Mouse (Mus musculus) kidney, embryonic 14.5 days (tissue): Measurements from ENCODE around the gene Tfap2d. TPM values are rescaled to one million over a fixed set of nuclear protein-coding genes. Genes with fewer than 3 reads are reported as not detected.
A peak's percentile ranks its signal among the peaks of the same experiment; 100 is the strongest.

ENCODE experiments used
- ATAC-seq: fragments of 200-750 bp; cut with Nextera tagmentation; 2 replicates; pipeline ENCODE4 v1.8.0; 2017; ENCODE audit warnings: moderate number of reproducible peaks, mild to moderate bottlenecking, moderate TSS enrichment, moderate library complexity; ENCODE audit not compliant: low FRiP score, low TSS enrichment
- H3K27ac ChIP-seq: fragments of 300-500 bp; sonication (generic); 2 replicates; pipeline ENCODE4 v1.5.1; 2014; ENCODE audit warnings: low read depth, mild to moderate bottlenecking, low read length, moderate library complexity, mixed read lengths
- H3K27me3 ChIP-seq: fragments of 300-500 bp; sonication (generic); 2 replicates; pipeline ENCODE4 v1.6.1; 2014; ENCODE audit warnings: mild to moderate bottlenecking, low read length; ENCODE audit not compliant: control insufficient read depth, insufficient read depth
- H3K36me3 ChIP-seq: fragments of 300-500 bp; sonication (generic); 2 replicates; pipeline ENCODE4 v1.6.1; 2014; ENCODE audit warnings: low read length, mixed read lengths; ENCODE audit not compliant: control insufficient read depth, insufficient read depth
- H3K4me1 ChIP-seq: fragments of 300-500 bp; sonication (generic); 2 replicates; pipeline ENCODE4 v1.6.1; 2014; ENCODE audit warnings: low read length, mixed read lengths; ENCODE audit not compliant: control insufficient read depth, insufficient read depth
- H3K4me2 ChIP-seq: fragments of 300-500 bp; sonication (generic); replicated peaks from 2 replicates; pipeline ENCODE4 v1.6.1; 2014; ENCODE audit warnings: low read depth, mild to moderate bottlenecking, low read length
- H3K4me3 ChIP-seq: fragments of 300-500 bp; sonication (generic); 2 replicates; pipeline ENCODE4 v1.5.1; 2014; ENCODE audit warnings: mild to moderate bottlenecking, low read length
- H3K9ac ChIP-seq: fragments of 300-500 bp; sonication (generic); 2 replicates; pipeline ENCODE4 v1.6.1; 2014; ENCODE audit warnings: low read depth, mild to moderate bottlenecking, low read length, moderate library complexity
- H3K9me3 ChIP-seq: fragments of 300-500 bp; sonication (generic); 2 replicates; pipeline ENCODE4 v1.6.1; 2016; ENCODE audit warnings: low read length; ENCODE audit not compliant: control insufficient read depth
- WGBS: fragments of 180-500 bp; shearing (Covaris S2); extraction: QIAGEN DNeasy Blood & Tissue Kit; methylation state at CpG from one replicate; pipeline ENCODE4 v1.1.7; 2014; 5-methylcytosine and 5-hydroxymethylcytosine counted together
- polyA plus RNA-seq: library from polyadenylated mRNA; unstranded; fragments of >200 nt; fragmentation: Nextera tagmentation; extraction: Ambion mirVana; gene quantifications from 2 replicates; pipeline ENCODE4 v1.2.1, GENCODE M21; 2014

Tfap2d gene
- polyA plus RNA-seq, 1 experiment from 2014 or later, result not detected

- ATAC-seq, result no peak
- Histone ChIP-seq H3K27me3 (peaks cover 45% of the 10 kb centered on the region), H3K4me1 (no peaks in the 10 kb centered on the region), H3K36me3 (no peaks in the 10 kb centered on the region), H3K9me3 (no peaks in the 10 kb centered on the region), H3K9ac (peak within 1 kb of the TSS; percentile 61), H3K4me3 (peak within 1 kb of the TSS; percentile 40), H3K27ac (peak within 1 kb of the TSS; percentile 76; the same call in 1 of the 2 replicates), H3K4me2 (peak within 1 kb of the TSS; percentile 34)
- 3% methylated on average over 26 of the region's 26 CpGs for WGBS
Observed at GRCm38 (mm10) chr1:19208641-19209358, 106.0 kb downstream of the Tfap2d start, which contains the start of gene Tfap2b. Gene Tfap2b, plus strand, starts transcription at chr1:19208914.

GRCm38 (mm10) chr1:19209359-19209745, 106.5 kb downstream of the Tfap2d start:
- no peaks in the 10 kb centered on the region for H3K36me3 ChIP-seq
- no peak overlapping the region for H3K27ac ChIP-seq
- peak overlapping the region; percentile 61; the same call in 1 of the 2 replicates for H3K9ac ChIP-seq
- H3K4me1 ChIP-seq, result no peaks in the 10 kb centered on the region
- WGBS, result under 1% methylated on average over 10 of the region's 10 CpGs
- no peak for ATAC-seq
- peak overlapping the region; percentile 40 for H3K4me3 ChIP-seq
- H3K27me3 ChIP-seq, result peaks cover 51% of the 10 kb centered on the region
- peak overlapping the region; percentile 34 for H3K4me2 ChIP-seq
- no peaks in the 10 kb centered on the region for H3K9me3 ChIP-seq

GRCm38 (mm10) chr1:19209776-19210175, 107.0 kb downstream of the Tfap2d start:
- peak overlapping the region; percentile 61 for H3K9ac ChIP-seq
- H3K4me1 ChIP-seq, result no peaks in the 10 kb centered on the region
- H3K36me3 ChIP-seq, result no peaks in the 10 kb centered on the region
- H3K4me3 ChIP-seq, result peak overlapping the region; percentile 40
- peak overlapping the region; percentile 34 for H3K4me2 ChIP-seq
- ATAC-seq, result no peak
- H3K27ac ChIP-seq, result peak overlapping the region; percentile 76
- H3K27me3 ChIP-seq, result peaks cover 51% of the 10 kb centered on the region
- no peaks in the 10 kb centered on the region for H3K9me3 ChIP-seq
- under 1% methylated on average over 31 of the region's 31 CpGs for WGBS

GRCm38 (mm10) chr1:19210215-19211032, 107.6 kb downstream of the Tfap2d start:
- Histone ChIP-seq H3K4me2 (peak overlapping the region; percentile 34), H3K36me3 (no peaks in the 10 kb centered on the region), H3K27me3 (peaks cover 57% of the 10 kb centered on the region), H3K4me1 (no peaks in the 10 kb centered on the region), H3K9me3 (no peaks in the 10 kb centered on the region), H3K9ac (peak overlapping the region; percentile 61), H3K4me3 (peak overlapping the region; percentile 40), H3K27ac (peak overlapping the region; percentile 76)
- under 1% methylated on average over 30 of the region's 30 CpGs for WGBS
- peak; percentile 50; the same call in 1 of the 2 replicates for ATAC-seq

- Histone ChIP-seq H3K4me2 (peak overlapping the region; percentile 34; the same call in 1 of the 2 replicates), H3K36me3 (no peaks in the 10 kb centered on the region), H3K27me3 (peaks cover 63% of the 10 kb centered on the region), H3K9ac (peak overlapping the region; percentile 18; the same call in 1 of the 2 replicates), H3K27ac (peak overlapping the region; percentile 76), H3K4me1 (no peaks in the 10 kb centered on the region), H3K9me3 (no peaks in the 10 kb centered on the region), H3K4me3 (peak overlapping the region; percentile 40)
- 1% methylated on average over 8 of the region's 8 CpGs for WGBS
- ATAC-seq, result no peak
Observed at GRCm38 (mm10) chr1:19211033-19211405, 108.2 kb downstream of the Tfap2d start.

- Histone ChIP-seq H3K4me2 (no peak overlapping the region), H3K9me3 (no peaks in the 10 kb centered on the region), H3K4me1 (no peaks in the 10 kb centered on the region), H3K27me3 (peaks cover 69% of the 10 kb centered on the region), H3K27ac (peak overlapping the region; percentile 76), H3K4me3 (peak overlapping the region; percentile 41), H3K9ac (peak overlapping the region; percentile 48; the same call in 1 of the 2 replicates), H3K36me3 (no peaks in the 10 kb centered on the region)
- ATAC-seq, result peak; percentile 45
- WGBS, result under 1% methylated on average over 15 of the region's 15 CpGs
Observed at GRCm38 (mm10) chr1:19211546-19212154, 108.8 kb downstream of the Tfap2d start.

- H3K4me3 ChIP-seq, result peak overlapping the region; percentile 41
- H3K27ac ChIP-seq, result peak overlapping the region; percentile 9; the same call in 1 of the 2 replicates
- H3K36me3 ChIP-seq, result no peaks in the 10 kb centered on the region
- no peaks in the 10 kb centered on the region for H3K9me3 ChIP-seq
- peak overlapping the region; percentile 53; the same call in 1 of the 2 replicates for H3K9ac ChIP-seq
- H3K4me1 ChIP-seq, result no peaks in the 10 kb centered on the region
- ATAC-seq, result no peak
- H3K27me3 ChIP-seq, result peaks cover 69% of the 10 kb centered on the region
- peak overlapping the region; percentile 30; the same call in 1 of the 2 replicates for H3K4me2 ChIP-seq
- WGBS, result 1% methylated on average over 4 of the region's 4 CpGs
Observed at GRCm38 (mm10) chr1:19212691-19213090, 109.9 kb downstream of the Tfap2d start.

GRCm38 (mm10) chr1:19213171-19213570, 110.3 kb downstream of the Tfap2d start:
- Histone ChIP-seq H3K4me3 (peak overlapping the region; percentile 41), H3K27ac (no peak overlapping the region)

More at GRCm38 (mm10) chr1:19213171-19213570, 110.3 kb downstream of the Tfap2d start:
- Histone ChIP-seq H3K27me3 (peaks cover 70% of the 10 kb centered on the region), H3K4me2 (peak overlapping the region; percentile 30), H3K4me1 (no peaks in the 10 kb centered on the region), H3K9me3 (no peaks in the 10 kb centered on the region), H3K9ac (peak overlapping the region; percentile 53; the same call in 1 of the 2 replicates), H3K36me3 (no peaks in the 10 kb centered on the region)
- under 1% methylated on average over 4 of the region's 4 CpGs for WGBS
- no peak for ATAC-seq
